Mouse (Mus musculus): ENCODE results near the gene Shf. TPM values are rescaled to one million over a fixed set of nuclear protein-coding genes. Genes with fewer than 3 reads are reported as not detected.

Shf gene
- 61.9 TPM for polyA plus RNA-seq (2015; fragmentation: Illumina TruSeq; extraction: RNeasy Lipid Tissue Mini Kit (QIAGEN cat#74804); ENCODE audit: low read depth, low replicate concordance)

GRCm38 (mm10) chr2:122368995-122369739 lies at the start of gene Shf:
Gene Shf (minus strand): TSS chr2:122369162.

GRCm38 (mm10) chr2:122315372-122315771 lies 53.6 kb downstream of the Shf start, which contains the start of gene Duox1:
Gene Duox1 (plus strand): TSS chr2:122315672.

GRCm38 (mm10) chr2:122313536-122313935 lies 55.4 kb downstream of the Shf start, which contains the start of gene Duoxa1:
Gene Duoxa1 (minus strand): TSS chr2:122313730.

Other genes starting within 250 kb of the Shf start
- 261 TPM for gene B2m, start 221.5 kb downstream of the Shf start, polyA plus RNA-seq (2015; fragmentation: Illumina TruSeq; extraction: RNeasy Lipid Tissue Mini Kit (QIAGEN cat#74804); ENCODE audit: low read depth, low replicate concordance)
- not detected for gene Trim69, start 208.5 kb downstream of the Shf start, polyA plus RNA-seq (2015; fragmentation: Illumina TruSeq; extraction: RNeasy Lipid Tissue Mini Kit (QIAGEN cat#74804); ENCODE audit: low read depth, low replicate concordance)
- gene Patl2, start 183.0 kb downstream of the Shf start, polyA plus RNA-seq (2015; fragmentation: Illumina TruSeq; extraction: RNeasy Lipid Tissue Mini Kit (QIAGEN cat#74804); ENCODE audit: low read depth, low replicate concordance): not detected
- gene Terb2, start 182.9 kb downstream of the Shf start, polyA plus RNA-seq (2015; fragmentation: Illumina TruSeq; extraction: RNeasy Lipid Tissue Mini Kit (QIAGEN cat#74804); ENCODE audit: low read depth, low replicate concordance): not detected
- gene Sord, start 134.4 kb downstream of the Shf start, polyA plus RNA-seq (2015; fragmentation: Illumina TruSeq; extraction: RNeasy Lipid Tissue Mini Kit (QIAGEN cat#74804); ENCODE audit: low read depth, low replicate concordance): 23.4 TPM
- not detected for gene Duox2, start 70.7 kb downstream of the Shf start, polyA plus RNA-seq (2015; fragmentation: Illumina TruSeq; extraction: RNeasy Lipid Tissue Mini Kit (QIAGEN cat#74804); ENCODE audit: low read depth, low replicate concordance)
- not detected for gene Duoxa2, start 70.3 kb downstream of the Shf start, polyA plus RNA-seq (2015; fragmentation: Illumina TruSeq; extraction: RNeasy Lipid Tissue Mini Kit (QIAGEN cat#74804); ENCODE audit: low read depth, low replicate concordance)
- gene Duoxa1, start 55.4 kb downstream of the Shf start, polyA plus RNA-seq (2015; fragmentation: Illumina TruSeq; extraction: RNeasy Lipid Tissue Mini Kit (QIAGEN cat#74804); ENCODE audit: low read depth, low replicate concordance): not detected
- gene Duox1, start 53.5 kb downstream of the Shf start, polyA plus RNA-seq (2015; fragmentation: Illumina TruSeq; extraction: RNeasy Lipid Tissue Mini Kit (QIAGEN cat#74804); ENCODE audit: low read depth, low replicate concordance): not detected
- gene Slc28a2, start 57.3 kb upstream of the Shf start, polyA plus RNA-seq (2015; fragmentation: Illumina TruSeq; extraction: RNeasy Lipid Tissue Mini Kit (QIAGEN cat#74804); ENCODE audit: low read depth, low replicate concordance): 0.15 TPM
- not detected for gene Gm14085, start 115.8 kb upstream of the Shf start, polyA plus RNA-seq (2015; fragmentation: Illumina TruSeq; extraction: RNeasy Lipid Tissue Mini Kit (QIAGEN cat#74804); ENCODE audit: low read depth, low replicate concordance)
- 175 TPM for gene Gatm, start 242.1 kb upstream of the Shf start, polyA plus RNA-seq (2015; fragmentation: Illumina TruSeq; extraction: RNeasy Lipid Tissue Mini Kit (QIAGEN cat#74804); ENCODE audit: low read depth, low replicate concordance)

Measured in brain, adult 10 weeks (tissue).